ENCODE assay signal across 12 mouse cellular contexts in genomic region chr6:116671768-116672167, GRCm38 (mm10). TPM values are rescaled to one million over a fixed set of nuclear protein-coding genes. Genes with fewer than 3 reads are reported as not detected.
DNase-seq lines count a peak whose midpoint lies in the region; ATAC-seq and TF ChIP-seq lines count a peak whose summit lies in the region.
"Had no signal": no experiment of that assay in that cellular context is flagged by ENCODE, and none has a peak within 500 bp of the region (broad histone marks: within the 10 kb centered on the region; RNA-seq: fewer than 3 reads in every experiment).

No protein-coding gene starts in this region.

- H3K4me1 ChIP-seq in neural tube, embryonic 11.5 days (ENCODE audit: control insufficient read depth, insufficient read depth, low read length) = peaks cover 20% of the 10 kb centered on the region
- H3K4me1 ChIP-seq in hindbrain, embryonic 10.5 days (replicated peaks) = peaks cover 89% of the 10 kb centered on the region
- peaks cover 35% of the 10 kb centered on the region for H3K4me1 ChIP-seq in small intestine, adult 2 months (ENCODE audit: control insufficient read depth, insufficient read depth, insufficient read length, low read length)
- peaks cover 44% of the 10 kb centered on the region for H3K4me1 ChIP-seq in heart, embryonic 12.5 days (replicated peaks)

- no peaks in the 10 kb centered on the region for H3K27me3 ChIP-seq in neural tube, embryonic 11.5 days (ENCODE audit: control insufficient read depth, insufficient read depth, low read length)
- peaks cover 34% of the 10 kb centered on the region for H3K27me3 ChIP-seq in hindbrain, embryonic 10.5 days (ENCODE audit: insufficient read depth, poor library complexity, severe bottlenecking)
- H3K27me3 ChIP-seq in small intestine, adult 2 months (ENCODE audit: control insufficient read depth, insufficient read depth, low read length) = no peaks in the 10 kb centered on the region
- 0 out of 2 replicates have a peak, but pooled peaks cover 21% of the 10 kb centered on the region for H3K27me3 ChIP-seq in heart, embryonic 12.5 days (replicated peaks)

- H3K27ac ChIP-seq in neural tube, embryonic 11.5 days (ENCODE audit: low read depth, low read length) = peak overlapping the region; percentile 85; the same call in 1 of the 2 replicates
- H3K27ac ChIP-seq in hindbrain, embryonic 10.5 days = peak overlapping the region; percentile 89
- peak overlapping the region; percentile 90 for H3K27ac ChIP-seq in macrophage
- H3K27ac ChIP-seq in small intestine, adult 2 months (ENCODE audit: insufficient read depth, low read depth, low read length) = peak overlapping the region; percentile 62
- no peak overlapping the region for H3K27ac ChIP-seq in heart, embryonic 12.5 days (ENCODE audit: poor library complexity, severe bottlenecking)
- H3K27ac ChIP-seq: limb, embryonic 15.5 days had no signal

- no peaks in the 10 kb centered on the region for H3K36me3 ChIP-seq in neural tube, embryonic 11.5 days (ENCODE audit: control insufficient read depth, insufficient read depth, low read length)
- no peaks in the 10 kb centered on the region for H3K36me3 ChIP-seq in hindbrain, embryonic 10.5 days
- H3K36me3 ChIP-seq in macrophage (ENCODE audit: inconsistent target) = no peaks in the 10 kb centered on the region
- H3K36me3 ChIP-seq in small intestine, adult 2 months (ENCODE audit: control insufficient read depth, insufficient read depth, low read length) = no peaks in the 10 kb centered on the region
- H3K36me3 ChIP-seq in heart, embryonic 12.5 days = no peaks in the 10 kb centered on the region
- H3K36me3 ChIP-seq: limb, embryonic 15.5 days had no signal

- 64% methylated on average over 4 of the region's 4 CpGs for WGBS in neural tube, embryonic 11.5 days
- WGBS in hindbrain, embryonic 10.5 days = 67% methylated on average over 4 of the region's 4 CpGs
- 94% methylated on average over 3 of the region's 4 CpGs for WGBS in macrophage (ENCODE audit: missing documents)
- 31% methylated on average over 4 of the region's 4 CpGs for WGBS in small intestine, adult 2 months
- WGBS in heart, embryonic 12.5 days = 87% methylated on average over 4 of the region's 4 CpGs

- no peak for ATAC-seq in neural tube, embryonic 11.5 days (ENCODE audit: insufficient read depth, low FRiP score, low TSS enrichment)
- no peak for ATAC-seq in heart, embryonic 12.5 days (ENCODE audit: insufficient number of reproducible peaks, low FRiP score)
- ATAC-seq: inflammation-experienced regulatory T-cells, adult 6 months had no signal

- TF ChIP-seq CTCF in small intestine, adult 2 months (IDR thresholded peaks at IDR 0.05; ENCODE audit: extremely low read depth, insufficient read length, insufficient replicate concordance, low read depth, low read length) = no peak

- no peak for DNase-seq in neural tube, embryonic 11.5 days (ENCODE audit: low spot score)
- no peak for DNase-seq in neural tube, embryonic 10.5 days (ENCODE audit: extremely low spot score, low spot score)
- no peak for DNase-seq in hindbrain, embryonic 10.5 days (ENCODE audit: low spot score)
- DNase-seq in kidney, adult 11 months = no peak
- DNase-seq: adrenal gland, postnatal 25 days; cerebellum, adult 11-12 months; gastrocnemius, postnatal 25 days had no signal

- H3K79me2 ChIP-seq in macrophage (ENCODE audit: inconsistent target) = peaks cover 69% of the 10 kb centered on the region

- H3K9ac ChIP-seq in neural tube, embryonic 11.5 days (ENCODE audit: low read length) = no peak overlapping the region
- no peak overlapping the region for H3K9ac ChIP-seq in heart, embryonic 12.5 days
- H3K9ac ChIP-seq: limb, embryonic 15.5 days had no signal

- H3K4me3 ChIP-seq in neural tube, embryonic 11.5 days (ENCODE audit: low read depth, low read length) = no peak overlapping the region
- peak overlapping the region; percentile 69 for H3K4me3 ChIP-seq in hindbrain, embryonic 10.5 days
- peak overlapping the region; percentile 74 for H3K4me3 ChIP-seq in macrophage (ENCODE audit: inconsistent target)
- H3K4me3 ChIP-seq in small intestine, adult 2 months (ENCODE audit: low read depth, low read length) = peak overlapping the region; percentile 37; the same call in 1 of the 2 replicates
- no peak overlapping the region for H3K4me3 ChIP-seq in heart, embryonic 12.5 days
- H3K4me3 ChIP-seq: limb, embryonic 15.5 days had no signal

- peak overlapping the region; percentile 17; the same call in 1 of the 2 replicates for H3K4me2 ChIP-seq in neural tube, embryonic 11.5 days (ENCODE audit: low read depth)
- no peak overlapping the region for H3K4me2 ChIP-seq in heart, embryonic 12.5 days
- H3K4me2 ChIP-seq: limb, embryonic 15.5 days had no signal

- H3K9me3 ChIP-seq in neural tube, embryonic 11.5 days (ENCODE audit: control insufficient read depth, low read length) = no peaks in the 10 kb centered on the region
- H3K9me3 ChIP-seq in hindbrain, embryonic 10.5 days = no peaks in the 10 kb centered on the region
- no peaks in the 10 kb centered on the region for H3K9me3 ChIP-seq in heart, embryonic 12.5 days (replicated peaks)
- H3K9me3 ChIP-seq: limb, embryonic 15.5 days had no signal

- no peak for TF ChIP-seq POLR2A in small intestine, adult 2 months (IDR thresholded peaks at IDR 0.05; ENCODE audit: low read depth, low read length)

RNA-seq across cellular contexts. Expression of gene Rassf4, which starts 2.0 kb away (rescaled TPM):
- polyA plus RNA-seq in neural tube, embryonic 11.5 days (2014; fragmentation: Nextera tagmentation; extraction: Ambion mirVana) = 38.0 and 38.3 TPM in 2 replicates
- polyA plus RNA-seq in hindbrain, embryonic 10.5 days (2016; fragmentation: Nextera tagmentation; extraction: Ambion mirVana) = 60.9 and 61.9 TPM in 2 replicates
- 1,000 to 10,000 TPM in 14 of 26 experiments, 100 to 1,000 TPM in 12; 300 to 1,852 (median 1,057) TPM for total RNA-seq in macrophage (2018; cell fraction: chromatin; rRNA removed)
- 100 to 1,000 TPM; 151 to 601 (median 347) TPM for total RNA-seq in macrophage (2018; cell fraction: cytosol; rRNA removed)
- 1,000 to 10,000 TPM in 4 of 26 experiments, 100 to 1,000 TPM in 22; 147 to 1,472 (median 838) TPM for total RNA-seq in macrophage (2018; cell fraction: nucleus; rRNA removed)
- polyA plus RNA-seq in macrophage (2018) = 48.6 to 217 TPM (median 138 TPM) in 3 replicates
- 3.7 and 4.4 TPM in 2 replicates for polyA plus RNA-seq in small intestine, adult 2 months (2012; rRNA removed)
- polyA plus RNA-seq in heart, embryonic 12.5 days (2016; fragmentation: Nextera tagmentation; extraction: Ambion mirVana) = 5.6 and 6.5 TPM in 2 replicates

RNA-seq across cellular contexts. Expression of gene Depp1, which starts 21.4 kb away (rescaled TPM):
- 11.0 and 14.5 TPM in 2 replicates for polyA plus RNA-seq in neural tube, embryonic 11.5 days (2014; fragmentation: Nextera tagmentation; extraction: Ambion mirVana)
- 14.7 and 16.1 TPM in 2 replicates for polyA plus RNA-seq in hindbrain, embryonic 10.5 days (2016; fragmentation: Nextera tagmentation; extraction: Ambion mirVana)
- 1 to 10 TPM in 9 of 26 experiments, under 1 TPM in 7, not detected in 10; 0.64 to 2.0 (median 1.4) TPM for total RNA-seq in macrophage (2018; cell fraction: chromatin; rRNA removed)
- total RNA-seq in macrophage (2018; cell fraction: cytosol; rRNA removed) = under 1 TPM in 12 of 26 experiments, not detected in 14; 0.17 to 0.85 (median 0.64) TPM
- total RNA-seq in macrophage (2018; cell fraction: nucleus; rRNA removed) = 1 to 10 TPM in 3 of 26 experiments, under 1 TPM in 9, not detected in 14; 0.36 to 1.6 (median 0.72) TPM
- 0.10 TPM in 1 of 3 replicates, not detected in the others for polyA plus RNA-seq in macrophage (2018)
- 1.4 and 2.6 TPM in 2 replicates for polyA plus RNA-seq in small intestine, adult 2 months (2012; rRNA removed)
- polyA plus RNA-seq in heart, embryonic 12.5 days (2016; fragmentation: Nextera tagmentation; extraction: Ambion mirVana) = 4.0 and 4.9 TPM in 2 replicates
- polyA plus RNA-seq: inflammation-experienced regulatory T-cells, adult 6 months had no signal

RNA-seq across cellular contexts. Expression of gene Zfp422, which starts 43.0 kb away (rescaled TPM):
- polyA plus RNA-seq in neural tube, embryonic 11.5 days (2014; fragmentation: Nextera tagmentation; extraction: Ambion mirVana) = 290 and 302 TPM in 2 replicates
- polyA plus RNA-seq in hindbrain, embryonic 10.5 days (2016; fragmentation: Nextera tagmentation; extraction: Ambion mirVana) = 255 and 278 TPM in 2 replicates
- total RNA-seq in macrophage (2018; cell fraction: chromatin; rRNA removed) = 10 to 100 TPM in 6 of 26 experiments, 1 to 10 TPM in 20; 3.0 to 21.1 (median 7.1) TPM
- total RNA-seq in macrophage (2018; cell fraction: cytosol; rRNA removed) = 10 to 100 TPM in 18 of 26 experiments, 1 to 10 TPM in 8; 6.4 to 17.0 (median 10.7) TPM
- 10 to 100 TPM in 25 of 26 experiments, 1 to 10 TPM in 1; 8.7 to 28.5 (median 14.8) TPM for total RNA-seq in macrophage (2018; cell fraction: nucleus; rRNA removed)
- polyA plus RNA-seq in macrophage (2018) = 14.8 to 18.3 TPM (median 15.1 TPM) in 3 replicates
- polyA plus RNA-seq in small intestine, adult 2 months (2012; rRNA removed) = 1.3 and 2.9 TPM in 2 replicates
- 95.4 and 97.7 TPM in 2 replicates for polyA plus RNA-seq in heart, embryonic 12.5 days (2016; fragmentation: Nextera tagmentation; extraction: Ambion mirVana)

RNA-seq across cellular contexts. Expression of gene Tmem72, which starts 44.9 kb away (rescaled TPM):
- polyA plus RNA-seq in neural tube, embryonic 11.5 days (2014; fragmentation: Nextera tagmentation; extraction: Ambion mirVana) = 0.04 and 0.12 TPM in 2 replicates
- 0.06 and 0.08 TPM in 2 replicates for polyA plus RNA-seq in hindbrain, embryonic 10.5 days (2016; fragmentation: Nextera tagmentation; extraction: Ambion mirVana)
- total RNA-seq in macrophage (2018; cell fraction: chromatin; rRNA removed) = under 1 TPM; 0.22 to 0.77 (median 0.55) TPM
- total RNA-seq in macrophage (2018; cell fraction: cytosol; rRNA removed) = under 1 TPM in 18 of 26 experiments, not detected in 8; under 0.01 to 0.08 (median under 0.01) TPM
- 1 to 10 TPM in 1 of 26 experiments, under 1 TPM in 25; 0.22 to 1.0 (median 0.36) TPM for total RNA-seq in macrophage (2018; cell fraction: nucleus; rRNA removed)
- polyA plus RNA-seq in macrophage (2018) = under 0.01 TPM in 1 of 3 replicates, not detected in the others
- not detected in 2 replicates for polyA plus RNA-seq in small intestine, adult 2 months (2012; rRNA removed)
- 0.06 and 0.08 TPM in 2 replicates for polyA plus RNA-seq in heart, embryonic 12.5 days (2016; fragmentation: Nextera tagmentation; extraction: Ambion mirVana)

Comparison
In these comparisons a context has a peak if more than half of its experiments do, and no peak if none do; other contexts are left out.
1. H3K4me3 ChIP-seq: peak in hindbrain, embryonic 10.5 days (single experiment), macrophage (single experiment) and small intestine, adult 2 months (single experiment); none in neural tube, embryonic 11.5 days (single experiment) and heart, embryonic 12.5 days (single experiment).